Mouse (Mus musculus) ES-E14 (cell line): ENCODE measurements at regions not wholly inside any gene's neighbourhood (a gene's known extent, or its start where the extent isn't known, plus 50 kb on each side); places are given as distances from the start of the nearest gene placed in this dataset.

Experiments
- CHD2 ChIP-seq: IDR thresholded peaks from 2 replicates; pipeline ENCODE4 v1.6.1; 2014; ENCODE audit warnings: mild to moderate bottlenecking, low read depth, low read length, inconsistent platforms
- ZC3H11A ChIP-seq: IDR thresholded peaks from 2 replicates; pipeline ENCODE4 v1.6.1; 2012; ENCODE audit warnings: low read depth, mild to moderate bottlenecking, inconsistent platforms, low read length, borderline replicate concordance

- TF ChIP-seq ZC3H11A: no peak
- no peak for TF ChIP-seq CHD2
Observed at GRCm38 (mm10) chr10:113652100-113652499, 723.3 kb upstream of the Atxn7l3b start.
